Mouse (Mus musculus) left cerebral cortex, adult 2 months (tissue): ENCODE measurements around the gene F11r. TPM values are rescaled to one million over a fixed set of nuclear protein-coding genes. Genes with fewer than 3 reads are reported as not detected.
A peak's percentile ranks its signal among the peaks of the same experiment; 100 is the strongest.

Experiments used
- DNase-seq, 2 experiments: peaks; one replicate each; pipeline ENCODE4 v3.0.0; 2021 to 2022; ENCODE audit warnings: low spot score in 2 of 2, mixed read lengths in 1 of 2; ENCODE audit errors: extremely low spot score in 1 of 2
- H3K27ac ChIP-seq: fragments of 200-600 bp; 2 replicates; pipeline ENCODE4 v1.8.1; 2022
- H3K4me3 ChIP-seq: fragments of 200-600 bp; 2 replicates; pipeline ENCODE4 v1.8.1; 2022
- CTCF ChIP-seq: fragments of 200-600 bp; IDR thresholded peaks from 2 replicates; pipeline ENCODE4 v1.8.1; 2022; ENCODE audit warnings: antibody characterized with exemption, mild to moderate bottlenecking, moderate library complexity
- intact Hi-C: fragments of 180-260 bp; cut with DNase I; formaldehyde crosslinking; loops from one replicate; pipeline ENCODE4 v1.15.1; 2025
- total RNA-seq, 2 experiments: library from RNA; stranded (reverse); gene quantifications; 2 replicates each; pipeline ENCODE4 v1.2.3; 2021

F11r gene
- total RNA-seq, 2 experiments from 2014 or later, result 4.9 to 6.2 TPM

- Histone ChIP-seq H3K27ac (peak overlapping the region; percentile 92), H3K4me3 (peak overlapping the region; percentile 62)
- no peak for TF ChIP-seq CTCF
- DNase-seq, result peak; percentile 47 to 61
- intact Hi-C loops, result loop anchor here (1.0 to 5.0 kb wide), 2 partner anchors 64 to 155 kb away; no protein-coding TSS in a partner anchor
Measured at GRCm38 (mm10) chr1:171503592-171504291, 66.4 kb downstream of the F11r start.

GRCm38 (mm10) chr1:171504586-171504985, 67.3 kb downstream of the F11r start:
- H3K4me3 ChIP-seq, result no peak overlapping the region; the same call in 1 of the 2 replicates
- TF ChIP-seq CTCF, result no peak
- DNase-seq, result no peak
- intact Hi-C loops, result loop anchor here (5.0 kb wide), 1 partner anchor 63 kb away; no protein-coding TSS in a partner anchor
- no peak overlapping the region for H3K27ac ChIP-seq

GRCm38 (mm10) chr1:171513234-171513633, 75.9 kb downstream of the F11r start:
- H3K27ac ChIP-seq, result no peak overlapping the region
- intact Hi-C loops, result loop anchor here (1.0 to 2.0 kb wide), 2 partner anchors 20 to 25 kb away; no protein-coding TSS in a partner anchor
- TF ChIP-seq CTCF, result no peak; the same call in 1 of the 2 replicates
- no peak for DNase-seq
- H3K4me3 ChIP-seq, result no peak overlapping the region

GRCm38 (mm10) chr1:171513760-171514159, 76.4 kb downstream of the F11r start:
- no peak for DNase-seq

More at GRCm38 (mm10) chr1:171513760-171514159, 76.4 kb downstream of the F11r start:
- TF ChIP-seq CTCF, result no peak
- Histone ChIP-seq H3K27ac (no peak overlapping the region), H3K4me3 (no peak overlapping the region)
- intact Hi-C loops, result loop anchor here (1.0 to 2.0 kb wide), 2 partner anchors 19 to 25 kb away; no protein-coding TSS in a partner anchor

Other genes with a start within 250 kb of the F11r start
- 100 to 1,000 TPM in 1 of 2 experiments, 10 to 100 TPM in 1; 76.7 to 113 TPM for gene Pcp4l1, start 241.3 kb upstream of the F11r start, total RNA-seq
- gene Nr1i3, start 223.6 kb upstream of the F11r start, total RNA-seq, result under 1 TPM; 0.19 to 0.23 TPM
- 10 to 100 TPM; 86.4 to 91.2 TPM for gene Tomm40l, start 215.0 kb upstream of the F11r start, total RNA-seq
- 1 to 10 TPM; 1.5 to 2.2 TPM for gene Apoa2, start 212.5 kb upstream of the F11r start, total RNA-seq
- 10 to 100 TPM; 12.6 to 14.4 TPM for gene Fcer1g, start 203.2 kb upstream of the F11r start, total RNA-seq
- gene Adamts4, start 187.1 kb upstream of the F11r start, total RNA-seq, result 1 to 10 TPM; 6.7 to 8.6 TPM
- 100 to 1,000 TPM; 267 to 272 TPM for gene Ndufs2, start 186.1 kb upstream of the F11r start, total RNA-seq
- 10 to 100 TPM; 57.0 to 69.2 TPM for gene B4galt3, start 167.2 kb upstream of the F11r start, total RNA-seq
- gene Ppox, start 156.3 kb upstream of the F11r start, total RNA-seq, result 10 to 100 TPM; 26.0 to 32.1 TPM
- gene Usp21, start 149.5 kb upstream of the F11r start, total RNA-seq, result 10 to 100 TPM; 59.8 to 65.7 TPM
- 100 to 1,000 TPM; 101 to 108 TPM for gene Ufc1, start 142.5 kb upstream of the F11r start, total RNA-seq
- gene Dedd, start 108.4 kb upstream of the F11r start, total RNA-seq, result 10 to 100 TPM; 40.4 to 40.9 TPM
- gene Nit1, start 91.9 kb upstream of the F11r start, total RNA-seq, result 10 to 100 TPM; 43.3 to 44.3 TPM
- gene Pfdn2, start 91.9 kb upstream of the F11r start, total RNA-seq, result 100 to 1,000 TPM; 186 to 191 TPM
- 1 to 10 TPM; 6.2 to 7.1 TPM for gene Klhdc9, start 76.7 kb upstream of the F11r start, total RNA-seq
- 1 to 10 TPM; 3.0 to 3.1 TPM for gene Nectin4, start 67.4 kb upstream of the F11r start, total RNA-seq
- gene Arhgap30, start 48.6 kb upstream of the F11r start, total RNA-seq, result 1 to 10 TPM; 2.0 to 2.2 TPM
- 100 to 1,000 TPM in 1 of 2 experiments, 10 to 100 TPM in 1; 99.7 to 106 TPM for gene Usf1, start 26.2 kb upstream of the F11r start, total RNA-seq
- 1 to 10 TPM; 2.9 to 4.3 TPM for gene Tstd1, start 18.7 kb upstream of the F11r start, total RNA-seq
- 1 to 10 TPM; 4.9 to 5.4 TPM for gene Alyref2, start 65.9 kb downstream of the F11r start, total RNA-seq
- gene Itln1, start 97.8 kb downstream of the F11r start, total RNA-seq, result not detected
- not detected for gene Cd244a, start 121.7 kb downstream of the F11r start, total RNA-seq
- not detected for gene Ly9, start 169.9 kb downstream of the F11r start, total RNA-seq
- gene Slamf7, start 215.5 kb downstream of the F11r start, total RNA-seq, result under 1 TPM in 1 of 2 experiments, not detected in 1; 0.40 TPM
- gene Cd48, start 244.5 kb downstream of the F11r start, total RNA-seq, result under 1 TPM; 0.38 to 0.40 TPM